Mouse (Mus musculus) testis, postnatal 14 days (tissue): Measurements from ENCODE around the gene Rps6ka5.

Experiments used
- DNase-seq: peaks from one replicate; pipeline ENCODE4 v3.0.0; 2021; ENCODE audit warnings: low spot score

Rps6ka5 gene

GRCm38 (mm10) chr12:100724606-100725457 lies 2.0 kb downstream of the Rps6ka5 start:
- peak; percentile 100 for DNase-seq

- no peak for DNase-seq
Observed at GRCm38 (mm10) chr12:100724182-100724581, 2.6 kb downstream of the Rps6ka5 start.

- DNase-seq, result no peak
Observed at GRCm38 (mm10) chr12:100720801-100721200, 6.0 kb downstream of the Rps6ka5 start.

DNA sequence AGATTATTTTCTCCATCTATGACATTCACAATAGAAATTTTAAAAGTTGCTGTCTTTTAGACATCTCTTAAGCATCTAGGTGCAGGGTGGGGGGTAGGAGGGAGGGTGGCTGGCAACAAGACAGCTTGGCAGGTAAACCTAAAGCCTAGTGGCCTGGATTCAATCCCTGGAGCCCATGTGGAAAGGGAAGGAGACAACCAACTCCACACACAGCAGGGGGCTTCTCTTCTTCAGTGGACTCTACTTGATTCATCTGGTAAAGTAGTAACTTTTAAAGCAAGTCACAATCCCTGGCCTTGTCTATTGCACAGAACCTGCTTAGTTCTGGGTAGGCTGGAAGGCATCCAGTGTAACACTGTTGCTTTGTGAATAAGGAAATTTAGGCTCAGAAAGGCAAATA lies 9.3 kb downstream of the Rps6ka5 start:
- DNase-seq, result no peak

- no peak for DNase-seq
Observed at GRCm38 (mm10) chr12:100716969-100717368, 9.8 kb downstream of the Rps6ka5 start.

GRCm38 (mm10) chr12:100711819-100712218 lies 15.0 kb downstream of the Rps6ka5 start:
- no peak for DNase-seq

GRCm38 (mm10) chr12:100711116-100711691 lies 15.6 kb downstream of the Rps6ka5 start:
- no peak for DNase-seq

DNA sequence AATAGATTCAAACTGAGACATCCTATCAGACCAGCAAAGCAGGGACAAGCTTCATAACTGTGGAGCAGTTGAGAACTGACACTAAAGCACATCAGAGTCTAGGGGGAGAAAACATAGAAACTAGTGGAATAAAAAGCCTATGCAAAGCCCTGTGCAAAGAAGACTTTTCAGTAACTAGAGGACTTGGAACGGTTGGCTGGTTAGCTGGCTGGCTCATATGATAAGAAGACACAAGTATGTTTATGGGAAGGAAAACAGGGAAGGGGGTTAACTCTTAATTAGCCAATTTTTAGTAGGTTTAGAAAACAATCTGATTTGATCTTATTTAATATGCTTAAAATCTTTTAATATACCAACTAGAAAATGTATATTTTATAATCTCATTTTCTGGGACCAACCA lies 16.4 kb downstream of the Rps6ka5 start:
- no peak for DNase-seq

- DNase-seq, result no peak
Observed at GRCm38 (mm10) chr12:100707312-100707711, 19.5 kb downstream of the Rps6ka5 start.

DNA sequence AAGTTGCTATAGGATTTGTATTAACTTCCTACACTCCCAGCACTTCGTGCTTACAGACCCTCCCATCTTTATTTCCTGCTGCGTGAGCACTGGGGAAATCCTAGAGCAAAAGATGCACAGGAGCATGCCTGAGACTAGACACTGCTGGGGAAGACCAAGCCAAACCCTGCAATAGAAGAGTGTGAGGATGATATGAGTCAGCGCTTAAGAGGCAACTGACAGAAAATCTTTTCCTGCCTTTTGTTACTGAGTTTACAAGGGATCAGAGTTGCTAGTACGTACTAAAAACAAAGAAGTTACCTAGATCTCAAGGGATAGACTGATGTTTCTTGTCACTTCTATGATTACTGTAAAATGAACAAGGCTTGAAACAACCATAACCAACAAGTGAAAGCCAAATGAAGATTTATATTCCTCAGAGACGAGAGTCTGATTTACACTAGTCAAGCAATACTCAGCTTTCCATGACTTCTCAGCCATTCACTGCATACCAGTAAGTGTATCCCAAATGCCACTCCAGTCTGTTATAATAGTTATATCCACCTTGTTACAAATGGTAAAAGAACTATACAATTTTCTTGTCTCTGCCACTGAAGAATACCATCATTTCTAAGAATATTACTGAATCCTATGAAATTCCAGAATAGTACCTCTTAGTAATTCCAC lies 21.6 kb downstream of the Rps6ka5 start:
- no peak for DNase-seq

DNA sequence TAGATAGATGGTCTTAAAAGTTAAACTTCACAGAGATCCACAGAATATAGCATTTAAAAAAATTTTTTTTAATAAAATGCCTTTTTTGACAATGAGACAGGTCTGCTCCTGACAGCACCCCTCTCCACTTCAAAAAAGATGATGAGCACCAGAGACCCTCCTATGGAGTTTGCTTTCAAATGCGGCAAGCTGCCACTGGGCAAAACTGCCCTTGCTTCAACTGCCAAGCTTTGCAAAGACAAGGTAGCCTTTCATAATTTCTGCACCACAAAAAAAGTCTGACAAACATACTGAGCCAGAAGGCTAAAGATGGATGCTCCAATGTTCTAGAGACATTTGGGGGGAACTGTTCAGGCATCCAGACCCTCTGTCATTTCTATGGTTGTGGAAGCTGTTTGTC lies 28.8 kb downstream of the Rps6ka5 start:
- DNase-seq, result no peak

DNA sequence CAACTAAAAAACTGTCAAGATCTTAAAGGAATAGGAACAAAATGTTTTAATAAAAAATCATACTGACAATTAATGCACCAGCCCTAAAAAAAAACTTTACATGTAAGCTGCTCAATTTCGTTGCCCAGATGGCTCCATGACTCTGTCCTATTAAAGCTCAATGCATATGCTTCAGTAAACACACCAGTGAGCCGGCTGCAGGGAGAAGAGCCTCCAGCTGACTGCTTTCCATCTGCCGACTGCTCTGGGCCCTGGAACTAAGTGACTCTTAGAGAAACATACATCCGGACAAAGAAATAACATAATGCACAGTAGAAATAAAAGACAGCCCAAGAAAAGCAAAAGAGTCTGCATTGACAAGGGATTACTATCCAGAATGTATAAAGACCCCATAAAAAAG lies 30.2 kb downstream of the Rps6ka5 start:
- DNase-seq, result no peak

DNA sequence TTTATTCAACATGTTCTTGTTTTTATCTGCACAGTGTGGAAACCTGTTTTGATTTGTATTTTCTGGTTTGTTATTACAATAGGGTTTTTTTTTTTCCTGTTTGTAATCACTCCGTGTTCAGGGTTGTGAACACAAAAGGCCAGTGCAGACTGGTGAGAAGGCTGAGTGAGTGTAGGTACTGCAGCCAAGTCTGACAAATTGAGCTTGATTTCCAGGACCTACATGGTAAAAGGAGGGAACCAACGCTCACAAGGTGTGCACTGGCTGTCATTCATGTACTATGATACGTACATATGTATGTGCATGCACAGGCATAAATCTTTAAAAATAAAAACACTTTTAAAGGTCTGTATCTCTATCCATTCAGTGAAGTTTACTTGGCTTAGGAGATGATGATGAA lies 31.5 kb downstream of the Rps6ka5 start:
- no peak for DNase-seq

- DNase-seq, result no peak
Observed at GRCm38 (mm10) chr12:100692208-100692607, 34.6 kb downstream of the Rps6ka5 start.

DNA sequence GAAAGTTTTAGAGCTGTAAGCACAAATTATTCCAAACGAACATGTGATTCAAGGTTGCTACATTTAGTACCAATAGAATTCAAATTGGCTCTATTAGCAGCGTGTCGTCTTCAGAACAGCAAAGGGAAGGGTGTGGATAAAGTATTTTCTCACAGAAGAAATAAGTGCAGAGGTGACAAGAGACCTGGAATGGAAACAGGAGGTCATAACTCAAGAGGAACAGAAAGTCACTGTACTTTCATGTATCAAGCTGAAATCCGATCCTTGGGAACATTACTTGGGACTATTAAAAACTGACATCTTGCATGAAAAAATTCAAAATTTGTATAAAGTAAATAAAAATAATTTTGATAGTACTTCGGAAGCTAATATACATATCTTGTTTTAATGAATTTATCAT lies 36.3 kb downstream of the Rps6ka5 start:
- DNase-seq, result no peak

- DNase-seq, result no peak
Observed at GRCm38 (mm10) chr12:100688177-100688576, 38.6 kb downstream of the Rps6ka5 start.

GRCm38 (mm10) chr12:100687001-100687400 lies 39.8 kb downstream of the Rps6ka5 start:
- DNase-seq, result no peak

DNA sequence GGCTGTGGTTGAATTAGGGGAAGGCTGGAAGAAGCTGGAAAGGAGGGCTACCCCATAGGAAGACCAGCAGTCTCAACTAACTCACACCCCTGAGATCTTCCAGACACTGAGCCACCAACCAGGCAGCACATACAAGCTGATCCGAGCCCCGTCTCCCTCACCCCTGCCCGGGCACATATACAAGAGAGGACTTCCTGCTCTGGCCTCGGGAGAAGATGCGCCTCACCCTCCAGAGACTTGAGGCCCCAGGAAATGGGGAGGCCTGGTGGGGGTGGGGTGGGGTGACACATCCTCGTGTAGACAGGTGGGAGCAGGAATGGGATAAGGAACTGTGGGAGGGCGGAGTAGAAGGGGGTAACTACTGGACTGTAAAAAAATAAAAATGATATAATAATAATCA lies 45.0 kb downstream of the Rps6ka5 start:
- DNase-seq, result no peak

DNA sequence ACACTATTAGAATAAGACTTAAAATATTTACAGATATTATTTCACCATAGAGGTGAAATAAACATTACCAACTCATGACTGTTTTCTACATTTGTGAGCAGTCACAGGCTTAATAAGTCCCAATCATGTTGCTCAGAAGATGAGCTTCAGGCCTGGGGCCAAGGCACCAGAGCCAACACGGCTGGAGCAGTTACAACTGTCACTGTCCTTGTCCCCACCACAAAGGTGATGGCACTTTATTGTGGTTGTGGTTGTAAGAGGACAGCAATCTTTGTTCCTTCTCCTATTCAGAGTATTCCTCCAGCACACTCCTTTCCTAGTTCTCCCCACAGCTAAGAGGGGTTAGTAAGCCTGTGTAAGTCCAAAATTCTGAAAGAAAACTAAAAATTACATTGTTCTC lies 45.5 kb downstream of the Rps6ka5 start:
- no peak for DNase-seq

DNA sequence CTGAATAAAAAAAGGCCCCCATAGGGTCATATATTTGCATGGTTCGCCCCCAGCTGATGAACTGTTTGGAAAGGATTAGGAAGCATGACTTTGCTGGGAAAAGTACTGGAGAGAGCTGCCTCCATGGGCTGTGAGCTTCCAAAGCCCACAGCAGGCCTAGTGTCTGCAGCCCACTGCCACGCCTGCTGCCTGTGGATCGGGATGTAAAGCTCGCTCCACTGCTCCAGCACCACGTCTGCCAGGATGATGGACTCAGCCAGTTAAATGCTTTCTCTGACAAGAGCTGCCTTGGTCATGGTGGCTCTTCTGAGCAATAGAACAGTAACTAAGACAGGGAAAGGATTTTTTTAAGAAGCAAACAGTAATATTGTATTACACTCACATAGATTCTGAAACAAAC lies 46.1 kb downstream of the Rps6ka5 start:
- DNase-seq, result no peak

DNA sequence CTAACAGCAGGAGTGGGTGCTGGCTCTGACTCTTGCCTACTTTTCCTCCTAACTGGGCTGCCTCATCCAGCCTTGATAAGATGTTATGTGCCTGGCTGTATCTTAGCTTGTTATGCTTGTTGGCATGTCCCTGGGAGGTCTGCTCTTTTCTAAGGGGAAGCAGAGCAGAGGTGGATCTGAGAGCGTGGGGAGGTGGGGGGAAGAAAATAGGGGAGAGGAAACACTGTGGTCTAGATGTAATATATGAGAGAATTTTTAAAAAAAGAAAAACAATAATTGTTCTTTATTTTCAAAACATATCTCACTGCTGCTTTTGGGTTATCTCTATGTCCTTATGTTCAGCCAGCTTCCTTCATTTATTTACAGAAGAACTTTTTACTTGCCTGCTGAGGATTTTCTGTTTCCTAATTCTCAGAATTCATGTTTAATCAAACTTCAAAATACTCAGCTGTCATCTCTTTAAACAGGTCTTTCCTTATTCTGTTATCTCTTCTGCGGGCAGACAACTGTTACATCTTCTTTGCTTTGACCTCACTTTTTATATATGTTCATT lies 56.1 kb downstream of the Rps6ka5 start:
- no peak for DNase-seq

DNA sequence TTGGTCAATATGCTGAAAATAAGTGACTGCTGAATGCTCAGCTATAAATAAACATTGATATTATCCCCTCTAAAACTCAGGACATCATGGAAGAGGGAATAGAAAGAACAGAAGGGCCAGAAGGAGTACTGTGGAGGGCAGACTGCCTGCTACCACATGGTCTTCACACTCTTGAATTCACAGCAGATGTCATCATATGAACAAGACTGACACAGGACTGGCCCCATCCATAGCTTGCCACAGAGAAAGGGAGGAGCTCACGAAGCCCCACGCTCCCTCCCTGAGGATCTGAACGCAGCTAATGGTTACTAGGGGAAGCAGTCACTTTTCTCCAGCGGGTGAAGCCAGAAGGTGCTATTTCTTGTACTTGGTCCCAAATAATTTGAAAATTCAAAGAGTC lies 61.5 kb downstream of the Rps6ka5 start:
- no peak for DNase-seq

GRCm38 (mm10) chr12:100660076-100660475 lies 66.7 kb downstream of the Rps6ka5 start:
- no peak for DNase-seq
